Mouse (Mus musculus): ENCODE measurements around the gene Ankrd36. TPM values are rescaled to one million over a fixed set of nuclear protein-coding genes. Genes with fewer than 3 reads are reported as not detected.
"Not testable (repeated sequence)": the region's sequence is repeated elsewhere in the genome, so short reads cannot be mapped to it uniquely, and the experiment has no call there.

The Ankrd36 gene
- total RNA-seq, 2 experiments from 2014 or later: not detected

- DNase-seq (ENCODE audit: extremely low spot score in 1 of 2, low spot score in 2 of 2): no peak
- intact Hi-C loops (cut with DNase I): no loop called here
These were observed 26.9 kb upstream of the Ankrd36 start for GRCm38 (mm10) chr11:5542482-5543185.

GRCm38 (mm10) chr11:5543281-5543680 lies 26.2 kb upstream of the Ankrd36 start:
- DNase-seq (ENCODE audit: extremely low spot score in 1 of 2, low spot score in 2 of 2): no peak
- intact Hi-C loops (cut with DNase I): no loop called here

GRCm38 (mm10) chr11:5544709-5545108 lies 24.8 kb upstream of the Ankrd36 start:
- DNase-seq (ENCODE audit: extremely low spot score in 1 of 2, low spot score in 2 of 2); intact Hi-C loops (cut with DNase I): not testable (repeated sequence)

GRCm38 (mm10) chr11:5545457-5545856 lies 24.0 kb upstream of the Ankrd36 start:
- intact Hi-C loops (cut with DNase I): no loop called here
- DNase-seq (ENCODE audit: extremely low spot score in 1 of 2, low spot score in 2 of 2): no peak

GRCm38 (mm10) chr11:5546693-5547092 lies 22.8 kb upstream of the Ankrd36 start:
- intact Hi-C loops (cut with DNase I): no loop called here
- no peak for DNase-seq (ENCODE audit: extremely low spot score in 1 of 2, low spot score in 2 of 2)

GRCm38 (mm10) chr11:5551430-5551829 lies 18.1 kb upstream of the Ankrd36 start:
- intact Hi-C loops (cut with DNase I): no loop called here
- DNase-seq (ENCODE audit: extremely low spot score in 1 of 2, low spot score in 2 of 2): no peak

- DNase-seq (ENCODE audit: extremely low spot score in 1 of 2, low spot score in 2 of 2): no peak
- intact Hi-C loops (cut with DNase I): no loop called here
These were observed 17.6 kb upstream of the Ankrd36 start for GRCm38 (mm10) chr11:5551931-5552330.

- peak in 1 of 2 experiments; percentile 26 for DNase-seq (ENCODE audit: extremely low spot score in 1 of 2, low spot score in 2 of 2)
- intact Hi-C loops (cut with DNase I): no loop called here
These were observed 9.2 kb upstream of the Ankrd36 start for GRCm38 (mm10) chr11:5560273-5560672.

- DNase-seq (ENCODE audit: extremely low spot score in 1 of 2, low spot score in 2 of 2): peak in 1 of 2 experiments; percentile 26
- intact Hi-C loops (cut with DNase I): no loop called here
These were observed 6.7 kb upstream of the Ankrd36 start for GRCm38 (mm10) chr11:5562625-5563268.

- intact Hi-C loops (cut with DNase I): no loop called here
- DNase-seq (ENCODE audit: extremely low spot score in 1 of 2, low spot score in 2 of 2): no peak
These were observed 5.6 kb upstream of the Ankrd36 start for GRCm38 (mm10) chr11:5563898-5564297.

GRCm38 (mm10) chr11:5565596-5565995 lies 3.9 kb upstream of the Ankrd36 start:
- no peak for DNase-seq (ENCODE audit: extremely low spot score in 1 of 2, low spot score in 2 of 2)
- intact Hi-C loops (cut with DNase I): no loop called here

GRCm38 (mm10) chr11:5566506-5566905 lies 3.0 kb upstream of the Ankrd36 start:
- DNase-seq (ENCODE audit: extremely low spot score in 1 of 2, low spot score in 2 of 2): no peak
- intact Hi-C loops (cut with DNase I): no loop called here

- intact Hi-C loops (cut with DNase I): no loop called here
- no peak for DNase-seq (ENCODE audit: extremely low spot score in 1 of 2, low spot score in 2 of 2)
These were observed 1.8 kb upstream of the Ankrd36 start for GRCm38 (mm10) chr11:5567654-5568053.

GRCm38 (mm10) chr11:5568082-5568481 lies 1.4 kb upstream of the Ankrd36 start:
- intact Hi-C loops (cut with DNase I): no loop called here
- DNase-seq (ENCODE audit: extremely low spot score in 1 of 2, low spot score in 2 of 2): no peak

GRCm38 (mm10) chr11:5571856-5572255 lies 2.4 kb downstream of the Ankrd36 start:
- no peak for DNase-seq (ENCODE audit: extremely low spot score in 1 of 2, low spot score in 2 of 2)
- intact Hi-C loops (cut with DNase I): no loop called here

- intact Hi-C loops (cut with DNase I): no loop called here
- DNase-seq (ENCODE audit: extremely low spot score in 1 of 2, low spot score in 2 of 2): no peak
These were observed 4.3 kb downstream of the Ankrd36 start for GRCm38 (mm10) chr11:5573821-5574220.

- no peak for DNase-seq (ENCODE audit: extremely low spot score in 1 of 2, low spot score in 2 of 2)
- intact Hi-C loops (cut with DNase I): no loop called here
These were observed 5.6 kb downstream of the Ankrd36 start for GRCm38 (mm10) chr11:5575046-5575445.

GRCm38 (mm10) chr11:5592336-5592735 lies 22.9 kb downstream of the Ankrd36 start:
- intact Hi-C loops (cut with DNase I): no loop called here
- peak; percentile 16 to 66 for DNase-seq (ENCODE audit: extremely low spot score in 1 of 2, low spot score in 2 of 2)

- no peak for DNase-seq (ENCODE audit: extremely low spot score in 1 of 2, low spot score in 2 of 2)
- intact Hi-C loops (cut with DNase I): no loop called here
These were observed 25.9 kb downstream of the Ankrd36 start for GRCm38 (mm10) chr11:5595381-5595791.

GRCm38 (mm10) chr11:5595792-5596191 lies 26.3 kb downstream of the Ankrd36 start:
- intact Hi-C loops (cut with DNase I): no loop called here
- DNase-seq (ENCODE audit: extremely low spot score in 1 of 2, low spot score in 2 of 2): no peak
